Mouse (Mus musculus): ENCODE measurements around the gene Psmb11. TPM values are rescaled to one million over a fixed set of nuclear protein-coding genes. Genes with fewer than 3 reads are reported as not detected.
A peak's percentile ranks its signal among the peaks of the same experiment; 100 is the strongest.

Gene Psmb11
- not detected in 2 replicates for polyA plus RNA-seq (2012)

DNA sequence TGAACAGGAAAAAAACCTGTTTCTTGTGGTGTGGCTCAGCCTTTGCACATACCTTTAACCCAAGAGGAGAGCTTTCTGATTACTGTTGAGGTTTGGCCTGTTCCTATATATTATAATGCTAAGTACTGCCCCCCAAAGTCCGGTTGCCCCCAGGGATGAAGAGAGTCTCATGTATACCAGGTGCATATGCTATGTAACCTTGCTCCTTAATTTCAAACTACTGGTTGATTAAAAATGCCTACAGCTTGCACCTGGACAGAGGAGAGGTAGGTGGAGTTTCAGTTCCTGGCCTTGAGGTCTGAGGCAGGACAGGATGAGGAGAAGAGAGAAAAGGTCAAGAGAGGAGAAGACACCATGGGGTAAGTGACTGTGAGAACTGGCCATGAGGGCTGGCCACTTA lies at the start of gene Psmb11:
Gene Psmb11, plus strand, starts transcription at position 301 of the 400 bp plus-strand sequence.
- TF ChIP-seq GATA1 (IDR thresholded peaks at IDR 0.05; ENCODE audit: low read length) (no peak), TAL1 (IDR thresholded peaks at IDR 0.05; ENCODE audit: low read length) (no peak)
- peaks cover 3% of the 10 kb centered on the region for H3K36me3 ChIP-seq (ENCODE audit: control insufficient read depth)
- peaks cover 10% of the 10 kb centered on the region for H3K27me3 ChIP-seq (ENCODE audit: control insufficient read depth)
- H3K9me3 ChIP-seq (ENCODE audit: control insufficient read depth, low read length) = no peaks in the 10 kb centered on the region
- H3K4me3 ChIP-seq (replicated peaks) = no peak within 1 kb of the TSS
- peaks cover 26% of the 10 kb centered on the region for H3K4me1 ChIP-seq (ENCODE audit: control insufficient read depth)

DNA sequence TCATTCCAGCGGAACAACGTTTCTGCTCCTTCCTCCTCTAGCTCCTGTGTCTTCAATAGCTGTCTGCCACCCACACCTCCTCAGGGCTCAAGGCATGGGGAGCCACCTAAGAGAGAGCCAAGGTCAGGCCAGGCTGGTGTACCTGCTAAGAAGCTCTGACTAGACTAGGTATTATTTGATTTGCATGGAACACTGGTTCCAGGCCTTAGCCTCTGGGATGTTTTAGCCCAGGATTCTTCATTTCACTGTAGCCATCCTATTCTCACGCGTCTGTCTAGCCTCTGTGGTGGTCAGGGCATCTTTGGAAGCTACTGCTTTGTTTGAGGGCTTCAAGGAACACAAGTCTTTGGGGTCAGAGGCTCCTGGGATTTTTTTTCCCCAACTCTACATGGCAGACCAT lies 49.1 kb upstream of the Psmb11 start:
- H3K4me1 ChIP-seq (ENCODE audit: control insufficient read depth) = peaks cover 27% of the 10 kb centered on the region
- no peak overlapping the region for H3K4me3 ChIP-seq (replicated peaks)
- peaks cover 2% of the 10 kb centered on the region; the same call in 1 of the 2 replicates for H3K36me3 ChIP-seq (ENCODE audit: control insufficient read depth)
- peaks cover 60% of the 10 kb centered on the region for H3K27me3 ChIP-seq (ENCODE audit: control insufficient read depth)
- TF ChIP-seq GATA1 (IDR thresholded peaks at IDR 0.05; ENCODE audit: low read length) (no peak), TAL1 (IDR thresholded peaks at IDR 0.05; ENCODE audit: low read length) (no peak)
- H3K9me3 ChIP-seq (ENCODE audit: control insufficient read depth, low read length) = peaks cover 13% of the 10 kb centered on the region; the same call in 1 of the 2 replicates

DNA sequence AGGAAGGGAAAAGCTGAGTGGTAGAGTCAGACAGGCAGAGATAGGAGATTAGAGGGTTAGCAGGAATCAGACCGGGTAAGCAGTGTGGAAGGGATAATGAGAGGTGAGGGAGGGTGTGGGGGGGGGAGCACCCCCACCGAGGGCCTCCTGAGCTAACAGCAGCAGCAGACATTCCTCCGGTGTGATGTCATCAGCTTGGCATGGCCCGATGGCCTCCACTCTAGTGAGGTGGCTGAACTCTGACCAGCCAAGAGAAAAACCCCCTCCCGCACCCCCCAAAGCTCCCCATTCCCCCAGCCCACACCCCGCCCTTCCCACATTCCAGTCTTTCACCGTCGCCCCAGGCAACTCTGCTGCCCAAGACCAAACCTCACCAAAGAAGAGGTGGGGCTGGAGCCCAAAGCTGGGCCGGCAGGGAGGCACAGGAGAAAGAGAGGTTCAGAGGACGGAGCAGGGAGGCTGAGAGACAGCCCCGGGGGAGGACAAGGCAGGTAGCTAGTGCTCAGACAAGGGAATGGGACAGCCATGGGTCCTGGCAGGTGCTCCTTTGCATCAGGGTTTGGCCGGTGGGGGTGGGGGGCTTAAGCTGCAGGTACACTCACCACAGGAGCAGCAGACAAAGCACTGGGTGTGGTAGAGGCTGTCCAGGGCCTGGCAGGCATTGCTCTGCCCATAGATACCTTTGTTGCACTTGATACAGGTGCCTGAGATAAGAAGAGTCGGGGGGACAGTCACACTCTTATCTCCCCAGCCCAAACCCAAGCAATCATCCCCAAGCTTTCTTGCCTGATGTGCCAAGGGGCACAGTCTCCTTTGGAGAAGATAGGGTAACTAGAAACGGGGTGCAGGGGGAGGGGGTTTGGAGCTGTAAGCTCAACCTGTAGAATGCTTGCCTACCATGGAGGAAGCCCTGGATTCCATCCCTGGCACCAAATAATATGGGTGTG lies 48.2 kb upstream of the Psmb11 start:
- H3K4me1 ChIP-seq (ENCODE audit: control insufficient read depth) = peaks cover 36% of the 10 kb centered on the region
- no peak overlapping the region for H3K4me3 ChIP-seq (replicated peaks)
- H3K27me3 ChIP-seq (ENCODE audit: control insufficient read depth) = peaks cover 66% of the 10 kb centered on the region
- peaks cover 2% of the 10 kb centered on the region; the same call in 1 of the 2 replicates for H3K36me3 ChIP-seq (ENCODE audit: control insufficient read depth)
- TF ChIP-seq GATA1 (IDR thresholded peaks at IDR 0.05; ENCODE audit: low read length) (no peak), TAL1 (IDR thresholded peaks at IDR 0.05; ENCODE audit: low read length) (no peak)
- H3K9me3 ChIP-seq (ENCODE audit: control insufficient read depth, low read length) = peaks cover 13% of the 10 kb centered on the region; the same call in 1 of the 2 replicates

GRCm38 (mm10) chr14:54574253-54574652 lies 47.0 kb upstream of the Psmb11 start:
- H3K27me3 ChIP-seq (ENCODE audit: control insufficient read depth) = peaks cover 77% of the 10 kb centered on the region
- H3K36me3 ChIP-seq (ENCODE audit: control insufficient read depth) = no peaks in the 10 kb centered on the region; the same call in 1 of the 2 replicates
- no peak overlapping the region for H3K4me3 ChIP-seq (replicated peaks)
- peaks cover 13% of the 10 kb centered on the region; the same call in 1 of the 2 replicates for H3K9me3 ChIP-seq (ENCODE audit: control insufficient read depth, low read length)
- H3K4me1 ChIP-seq (ENCODE audit: control insufficient read depth) = peaks cover 36% of the 10 kb centered on the region
- TF ChIP-seq TAL1 (IDR thresholded peaks at IDR 0.05; ENCODE audit: low read length) (no peak), GATA1 (IDR thresholded peaks at IDR 0.05; ENCODE audit: low read length) (no peak)

- Histone ChIP-seq H3K27me3 (ENCODE audit: control insufficient read depth) (peaks cover 82% of the 10 kb centered on the region), H3K9me3 (ENCODE audit: control insufficient read depth, low read length) (peaks cover 13% of the 10 kb centered on the region; the same call in 1 of the 2 replicates), H3K36me3 (ENCODE audit: control insufficient read depth) (no peaks in the 10 kb centered on the region; the same call in 1 of the 2 replicates), H3K4me1 (ENCODE audit: control insufficient read depth) (peaks cover 36% of the 10 kb centered on the region), H3K4me3 (replicated peaks) (no peak overlapping the region)
- TF ChIP-seq GATA1 (IDR thresholded peaks at IDR 0.05; ENCODE audit: low read length) (no peak), TAL1 (IDR thresholded peaks at IDR 0.05; ENCODE audit: low read length) (no peak)
Observed at GRCm38 (mm10) chr14:54575031-54575430, 46.2 kb upstream of the Psmb11 start.

DNA sequence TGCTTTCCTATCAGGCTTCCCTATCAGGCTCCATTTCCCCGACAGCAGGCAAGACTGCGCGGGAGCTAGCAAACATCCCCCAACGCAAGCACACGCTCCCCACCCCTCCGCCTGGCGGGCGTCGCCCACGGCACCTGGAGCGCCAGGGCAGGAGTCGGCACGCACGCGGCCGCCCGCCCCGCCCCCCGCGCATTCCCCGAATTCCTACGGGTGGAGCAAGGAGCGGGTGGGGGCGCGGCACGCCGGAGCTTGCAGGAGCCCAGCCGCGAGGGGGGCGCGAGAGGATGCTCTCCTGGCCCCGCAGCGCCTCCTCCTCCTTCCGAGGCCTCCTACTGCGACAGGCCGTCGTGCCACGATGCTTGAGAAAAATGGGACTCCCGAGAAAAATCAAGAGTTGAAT lies 45.6 kb upstream of the Psmb11 start:
- TF ChIP-seq TAL1 (IDR thresholded peaks at IDR 0.05; ENCODE audit: low read length) (no peak), GATA1 (IDR thresholded peaks at IDR 0.05; ENCODE audit: low read length) (no peak)
- Histone ChIP-seq H3K4me3 (replicated peaks) (peak overlapping the region; percentile 45), H3K4me1 (ENCODE audit: control insufficient read depth) (peaks cover 36% of the 10 kb centered on the region), H3K36me3 (ENCODE audit: control insufficient read depth) (no peaks in the 10 kb centered on the region), H3K27me3 (ENCODE audit: control insufficient read depth) (peaks cover 82% of the 10 kb centered on the region), H3K9me3 (ENCODE audit: control insufficient read depth, low read length) (peaks cover 13% of the 10 kb centered on the region; the same call in 1 of the 2 replicates)

DNA sequence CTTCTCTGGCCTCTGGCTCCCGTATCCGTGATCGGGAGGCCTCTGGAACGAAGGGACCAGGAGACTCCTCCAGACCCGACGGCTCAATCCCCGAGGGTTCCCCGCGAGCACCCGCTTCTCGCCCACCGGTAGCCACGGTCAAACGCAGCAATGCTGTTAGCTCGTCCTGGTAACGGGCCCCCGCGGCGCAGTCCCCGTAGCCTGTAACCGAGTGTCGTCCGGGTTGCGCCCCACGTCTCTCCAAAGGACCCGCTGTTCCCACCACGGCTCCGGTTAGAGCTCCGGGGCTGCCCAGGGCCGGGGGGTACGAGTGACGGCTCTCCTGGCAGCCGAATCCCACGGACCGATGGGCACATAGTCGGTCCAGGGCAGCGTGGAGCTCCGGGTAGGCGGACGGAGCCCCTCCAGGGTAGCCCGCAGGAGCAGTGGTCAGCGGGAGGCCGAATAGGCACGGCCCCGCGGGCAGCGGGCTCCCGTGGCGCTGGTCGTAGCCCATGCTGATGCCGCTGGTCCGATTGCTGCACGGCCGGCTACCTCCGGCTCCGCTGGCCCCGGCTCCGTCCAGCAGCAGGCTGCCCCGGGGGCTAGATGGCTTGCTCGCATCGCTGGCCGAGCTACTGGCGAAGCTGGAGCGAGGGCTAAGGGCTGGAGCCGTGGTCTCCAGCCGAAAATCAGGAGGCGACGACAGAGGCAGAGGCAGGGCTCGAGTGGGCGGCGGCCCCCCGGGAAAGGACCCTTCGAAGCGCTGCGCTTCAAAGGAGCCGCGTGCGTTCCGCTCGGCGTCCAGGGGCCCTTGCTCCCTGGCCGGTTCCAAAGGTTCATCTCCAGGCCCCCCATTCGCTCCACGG lies 44.8 kb upstream of the Psmb11 start:
- Histone ChIP-seq H3K4me1 (ENCODE audit: control insufficient read depth) (peaks cover 36% of the 10 kb centered on the region), H3K36me3 (ENCODE audit: control insufficient read depth) (no peaks in the 10 kb centered on the region), H3K4me3 (replicated peaks) (peak overlapping the region; percentile 45), H3K9me3 (ENCODE audit: control insufficient read depth, low read length) (peaks cover 13% of the 10 kb centered on the region; the same call in 1 of the 2 replicates), H3K27me3 (ENCODE audit: control insufficient read depth) (peaks cover 82% of the 10 kb centered on the region)
- no peak for TF ChIP-seq GATA1 (IDR thresholded peaks at IDR 0.05; ENCODE audit: low read length)
- TF ChIP-seq TAL1 (IDR thresholded peaks at IDR 0.05; ENCODE audit: low read length) = no peak

- peaks cover 73% of the 10 kb centered on the region for H3K27me3 ChIP-seq (ENCODE audit: control insufficient read depth)
- peak within 1 kb of the TSS; percentile 45 for H3K4me3 ChIP-seq (replicated peaks)
- TF ChIP-seq GATA1 (IDR thresholded peaks at IDR 0.05; ENCODE audit: low read length) (no peak), TAL1 (IDR thresholded peaks at IDR 0.05; ENCODE audit: low read length) (no peak)
- H3K9me3 ChIP-seq (ENCODE audit: control insufficient read depth, low read length) = peaks cover 13% of the 10 kb centered on the region; the same call in 1 of the 2 replicates
- peaks cover 36% of the 10 kb centered on the region for H3K4me1 ChIP-seq (ENCODE audit: control insufficient read depth)
- H3K36me3 ChIP-seq (ENCODE audit: control insufficient read depth) = no peaks in the 10 kb centered on the region
Observed at GRCm38 (mm10) chr14:54577089-54577982, 43.9 kb upstream of the Psmb11 start, which contains the start of gene Ajuba. Gene Ajuba, minus strand, starts transcription at chr14:54577558.
